Mouse (Mus musculus): ENCODE measurements at regions not wholly inside any gene's neighbourhood (a gene's known extent, or its start where the extent isn't known, plus 50 kb on each side); places are given as distances from the start of the nearest gene placed in this dataset.

DNA sequence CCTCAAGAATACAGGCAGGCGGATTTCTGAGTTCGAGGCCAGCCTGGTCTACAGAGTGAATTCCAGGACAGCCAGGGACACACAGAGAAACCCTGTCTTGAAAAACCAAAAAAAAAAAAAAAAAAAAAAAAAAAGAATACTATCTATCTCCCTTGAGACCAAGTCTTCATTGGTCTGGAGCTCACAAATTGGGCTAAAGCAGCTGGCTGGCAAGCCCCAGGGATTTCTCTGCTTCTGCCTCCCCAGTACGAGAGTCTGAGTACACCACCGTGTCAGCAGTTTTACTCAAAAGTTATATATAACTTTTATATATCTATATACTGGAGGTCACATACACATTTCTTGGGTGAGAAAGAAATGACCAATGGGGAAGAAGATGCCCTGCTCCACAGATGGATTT lies 229.2 kb downstream of the Zfp36l1 start:
- TF ChIP-seq CHD2 (IDR thresholded peaks at IDR 0.05; ENCODE audit: low read depth, low read length) (no peak), ZC3H11A (IDR thresholded peaks at IDR 0.05; ENCODE audit: borderline replicate concordance, low read depth, low read length) (no peak), HCFC1 (IDR thresholded peaks at IDR 0.05; ENCODE audit: borderline replicate concordance, insufficient read depth, low read length) (no peak), ZNF384 (IDR thresholded peaks at IDR 0.05; ENCODE audit: low read depth, low read length) (no peak)

Measured in ES-E14 (cell line).